Mouse (Mus musculus) heart, postnatal 0 days (tissue): ENCODE results near the gene Ndufc2.

Experiments used
- CTCF ChIP-seq: IDR thresholded peaks from 2 replicates; pipeline ENCODE4 v1.5.1; 2016; ENCODE audit warnings: antibody characterized with exemption, control low read depth, low read depth
- EP300 ChIP-seq: IDR thresholded peaks from 2 replicates; pipeline ENCODE4 v1.6.1; 2016; ENCODE audit warnings: antibody characterized with exemption, low read depth

DNA sequence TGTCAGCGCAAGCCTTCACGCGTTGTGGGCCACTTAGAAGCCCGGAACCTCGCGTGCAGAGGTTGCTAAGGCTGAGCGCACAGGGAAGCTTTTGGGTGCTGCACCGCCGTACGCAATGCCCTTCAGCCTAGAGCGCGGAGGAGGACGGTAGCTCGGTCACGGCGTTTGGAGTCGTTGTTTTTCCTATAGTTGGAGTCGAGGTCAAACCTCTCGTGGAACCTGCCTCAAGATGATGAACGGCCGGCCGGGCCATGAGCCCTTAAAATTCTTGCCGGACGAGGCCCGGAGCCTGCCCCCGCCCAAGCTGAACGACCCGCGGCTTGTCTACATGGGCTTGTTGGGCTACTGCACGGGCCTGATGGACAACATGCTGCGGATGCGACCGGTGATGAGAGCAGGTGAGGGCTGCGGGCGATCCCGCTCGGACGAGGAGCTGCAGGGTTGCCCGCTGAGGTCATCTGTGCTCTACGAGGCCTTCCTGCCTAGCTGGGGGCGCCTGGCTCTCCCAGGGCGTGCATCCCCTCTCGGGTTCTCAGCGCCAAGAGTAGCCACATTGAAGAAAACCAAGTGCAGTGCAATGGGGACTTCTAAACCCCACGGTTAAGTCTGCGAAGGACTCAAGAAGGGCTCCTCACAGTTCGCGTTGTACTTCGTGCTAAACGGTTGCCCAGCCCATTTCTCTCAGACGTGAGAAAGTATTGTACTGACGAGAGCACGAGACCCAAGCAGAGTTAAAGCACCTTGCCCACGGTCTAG is at the start of gene Ndufc2:
- TF ChIP-seq CTCF (no peak), EP300 (no peak)
